8 mouse cellular contexts compared by ENCODE assay signal in genomic region chr17:27564391-27565162, GRCm38 (mm10). TPM values are rescaled to one million over a fixed set of nuclear protein-coding genes. Genes with fewer than 3 reads are reported as not detected.
DNase-seq lines count a peak whose midpoint lies in the region; ATAC-seq and TF ChIP-seq lines count a peak whose summit lies in the region.

No protein-coding gene starts in this region.

- peak overlapping the region; percentile 53; the same call in 1 of the 2 replicates for H3K27ac ChIP-seq in heart, embryonic 13.5 days (replicated peaks)
- peak overlapping the region; percentile 19 for H3K27ac ChIP-seq in ES-Bruce4 (ENCODE audit: insufficient read depth, low read length)
- H3K27ac ChIP-seq in embryonic facial prominence, embryonic 15.5 days (replicated peaks) = 0 out of 2 replicates have a peak overlapping the region, but pooled peaks have one; percentile 18
- no peak overlapping the region; the same call in 1 of the 2 replicates for H3K27ac ChIP-seq in kidney, postnatal 0 days

- peak overlapping the region; percentile 68 for H3K4me3 ChIP-seq in heart, embryonic 13.5 days
- H3K4me3 ChIP-seq in ES-Bruce4 (ENCODE audit: low read depth, low read length) = peak overlapping the region; percentile 78
- H3K4me3 ChIP-seq in embryonic facial prominence, embryonic 15.5 days (replicated peaks) = peak overlapping the region; percentile 65
- peak overlapping the region; percentile 52 for H3K4me3 ChIP-seq in kidney, postnatal 0 days (replicated peaks; ENCODE audit: low read depth, low read length)
- H3K4me3 ChIP-seq in myocyte = peak overlapping the region; percentile 49

- peaks cover 47% of the 10 kb centered on the region for H3K4me1 ChIP-seq in heart, embryonic 13.5 days
- H3K4me1 ChIP-seq in ES-Bruce4 (ENCODE audit: control insufficient read depth, insufficient read depth, low read length) = no peaks in the 10 kb centered on the region
- peaks cover 27% of the 10 kb centered on the region for H3K4me1 ChIP-seq in embryonic facial prominence, embryonic 15.5 days
- peaks cover 8% of the 10 kb centered on the region; the same call in 1 of the 2 replicates for H3K4me1 ChIP-seq in kidney, postnatal 0 days (replicated peaks; ENCODE audit: insufficient read depth, low read length)

- TF ChIP-seq CTCF in ES-Bruce4 (IDR thresholded peaks at IDR 0.05; ENCODE audit: low read depth, low read length) = peak; percentile 45
- TF ChIP-seq CTCF in kidney, postnatal 0 days (IDR thresholded peaks at IDR 0.05; ENCODE audit: low read depth) = peak; percentile 53

- H3K9me3 ChIP-seq in heart, embryonic 13.5 days = no peaks in the 10 kb centered on the region
- H3K9me3 ChIP-seq in ES-Bruce4 (replicated peaks; ENCODE audit: control insufficient read depth, insufficient read depth, low read length, poor library complexity, severe bottlenecking) = no peaks in the 10 kb centered on the region
- H3K9me3 ChIP-seq in embryonic facial prominence, embryonic 15.5 days (replicated peaks) = no peaks in the 10 kb centered on the region
- no peaks in the 10 kb centered on the region for H3K9me3 ChIP-seq in kidney, postnatal 0 days (replicated peaks; ENCODE audit: low read length)

- TF ChIP-seq EP300 in ES-Bruce4 (IDR thresholded peaks at IDR 0.05; ENCODE audit: insufficient read depth, low read depth, low read length) = no peak

- peaks cover 26% of the 10 kb centered on the region for H3K36me3 ChIP-seq in heart, embryonic 13.5 days
- H3K36me3 ChIP-seq in ES-Bruce4 (ENCODE audit: control insufficient read depth, insufficient read depth, low read length, poor library complexity, severe bottlenecking) = peaks cover 18% of the 10 kb centered on the region
- peaks cover 3% of the 10 kb centered on the region; the same call in 1 of the 2 replicates for H3K36me3 ChIP-seq in embryonic facial prominence, embryonic 15.5 days
- H3K36me3 ChIP-seq in kidney, postnatal 0 days (ENCODE audit: insufficient read depth, low read length) = no peaks in the 10 kb centered on the region; the same call in 1 of the 2 replicates
- H3K36me3 ChIP-seq in myocyte (ENCODE audit: control insufficient read depth, insufficient read depth) = no peaks in the 10 kb centered on the region

- H3K9ac ChIP-seq in heart, embryonic 13.5 days = peak overlapping the region; percentile 84
- H3K9ac ChIP-seq in ES-Bruce4 (ENCODE audit: low read depth, poor library complexity, severe bottlenecking) = peak overlapping the region; percentile 52
- H3K9ac ChIP-seq in embryonic facial prominence, embryonic 15.5 days = peak overlapping the region; percentile 69
- H3K9ac ChIP-seq in kidney, postnatal 0 days (ENCODE audit: low read depth, low read length) = peak overlapping the region; percentile 64

- H3K4me2 ChIP-seq in heart, embryonic 13.5 days = peak overlapping the region; percentile 91
- H3K4me2 ChIP-seq in embryonic facial prominence, embryonic 15.5 days (replicated peaks) = peak overlapping the region; percentile 83
- peak overlapping the region; percentile 94 for H3K4me2 ChIP-seq in kidney, postnatal 0 days (ENCODE audit: low read length)
- H3K4me2 ChIP-seq in myocyte (ENCODE audit: low read depth) = peak overlapping the region; percentile 83

- 11% methylated on average over 20 of the region's 20 CpGs for WGBS in heart, embryonic 13.5 days
- WGBS in embryonic facial prominence, embryonic 15.5 days = 12% methylated on average over 20 of the region's 20 CpGs
- WGBS in kidney, postnatal 0 days = 17% methylated on average over 20 of the region's 20 CpGs

- H3ac ChIP-seq in myocyte (ENCODE audit: control insufficient read depth, insufficient read length) = no peak overlapping the region

- H3K79me2 ChIP-seq in myocyte (ENCODE audit: control insufficient read depth, insufficient read depth) = peaks cover 7% of the 10 kb centered on the region

- no peak for DNase-seq in heart, postnatal 36 days
- DNase-seq in kidney, postnatal 0 days (ENCODE audit: low spot score) = no peak
- no peak for DNase-seq in T-cell, adult 2 months (ENCODE audit: low spot score)
- no peak for DNase-seq in frontal cortex, adult 2 months (ENCODE audit: extremely low spot score in 1 of 2, low spot score in 1 of 2)

- ATAC-seq in heart, embryonic 13.5 days (ENCODE audit: extremely low read depth, insufficient number of reproducible peaks, low FRiP score, low TSS enrichment) = no peak
- ATAC-seq in embryonic facial prominence, embryonic 15.5 days (ENCODE audit: insufficient number of reproducible peaks, low FRiP score, low TSS enrichment, low read depth) = no peak
- no peak for ATAC-seq in kidney, postnatal 0 days (replicated peaks; ENCODE audit: low FRiP score, low read depth)

- intact Hi-C loops in heart, postnatal 36 days (cut with DNase I) = loop anchor here (1.0 to 10.0 kb wide), 2 partner anchors 65 to 200 kb away; no protein-coding TSS in a partner anchor

- no peaks in the 10 kb centered on the region for H3K27me3 ChIP-seq in heart, embryonic 13.5 days (replicated peaks)
- no peaks in the 10 kb centered on the region for H3K27me3 ChIP-seq in ES-Bruce4 (ENCODE audit: control insufficient read depth, insufficient read depth, low read length, poor library complexity, severe bottlenecking)
- no peaks in the 10 kb centered on the region for H3K27me3 ChIP-seq in embryonic facial prominence, embryonic 15.5 days
- no peaks in the 10 kb centered on the region for H3K27me3 ChIP-seq in kidney, postnatal 0 days (ENCODE audit: insufficient read depth, low read length)
- no peaks in the 10 kb centered on the region for H3K27me3 ChIP-seq in myocyte (ENCODE audit: control insufficient read depth, insufficient read depth, insufficient read length)

- TF ChIP-seq POLR2A in ES-Bruce4 (IDR thresholded peaks at IDR 0.05; ENCODE audit: insufficient read depth, low read length) (no peak), myocyte (IDR thresholded peaks at IDR 0.05; ENCODE audit: insufficient read length, low read depth) (no peak)

TF ChIP-seq in myocyte, 11 proteins besides CTCF, POLR2A, EP300 and RAD21:
- TF ChIP-seq E2F4 (IDR thresholded peaks at IDR 0.05; ENCODE audit: insufficient read depth) (no peak), TCF12 (IDR thresholded peaks at IDR 0.05; ENCODE audit: insufficient read depth, poor library complexity, severe bottlenecking) (no peak), POLR2AphosphoS2 (IDR thresholded peaks at IDR 0.05; ENCODE audit: insufficient read length, low read depth) (peak; percentile 14), TCF3 (IDR thresholded peaks at IDR 0.05; ENCODE audit: insufficient read length, low read depth) (no peak)

RNA-seq across cellular contexts. Expression of gene AI413582, which starts 1.0 kb away (rescaled TPM):
- polyA plus RNA-seq in heart, embryonic 13.5 days (2015; fragmentation: Nextera tagmentation; extraction: Ambion mirVana) = 16.0 and 18.3 TPM in 2 replicates
- 10 to 100 TPM in 1 of 2 experiments, 1 to 10 TPM in 1; 7.4 to 10.4 TPM for total RNA-seq in heart, postnatal 36 days (2021)
- polyA plus RNA-seq in ES-Bruce4 (2011; ENCODE audit: insufficient read depth, insufficient read length, low read depth, missing spikeins) (14.4 and 16.8 TPM in 2 replicates), myocyte (2012; fragmentation: generic; extraction: Trizol) (46.0 TPM)
- 32.5 and 35.3 TPM in 2 replicates for polyA plus RNA-seq in embryonic facial prominence, embryonic 15.5 days (2015; fragmentation: Nextera tagmentation; extraction: Ambion mirVana)
- polyA plus RNA-seq in kidney, postnatal 0 days (2015; fragmentation: Nextera tagmentation; extraction: Ambion mirVana) = 34.5 and 35.6 TPM in 2 replicates
- polyA plus RNA-seq in frontal cortex, adult 2 months (2012; rRNA removed) = 83.9 and 84.2 TPM in 2 replicates

RNA-seq across cellular contexts. Expression of gene Hmga1, which starts 8.3 kb away (rescaled TPM):
- 153 and 160 TPM in 2 replicates for polyA plus RNA-seq in heart, embryonic 13.5 days (2015; fragmentation: Nextera tagmentation; extraction: Ambion mirVana)
- 10 to 100 TPM; 41.2 to 45.0 TPM for total RNA-seq in heart, postnatal 36 days (2021)
- polyA plus RNA-seq in ES-Bruce4 (2011; ENCODE audit: insufficient read depth, insufficient read length, low read depth, missing spikeins) (933 and 989 TPM in 2 replicates), myocyte (2012; fragmentation: generic; extraction: Trizol) (60.9 TPM)
- polyA plus RNA-seq in embryonic facial prominence, embryonic 15.5 days (2015; fragmentation: Nextera tagmentation; extraction: Ambion mirVana) = 185 and 195 TPM in 2 replicates
- polyA plus RNA-seq in kidney, postnatal 0 days (2015; fragmentation: Nextera tagmentation; extraction: Ambion mirVana) = 131 and 136 TPM in 2 replicates
- 66.0 and 78.8 TPM in 2 replicates for polyA plus RNA-seq in frontal cortex, adult 2 months (2012; rRNA removed)

RNA-seq across cellular contexts. Expression of gene Grm4, which starts 43.4 kb away (rescaled TPM):
- polyA plus RNA-seq in heart, embryonic 13.5 days (2015; fragmentation: Nextera tagmentation; extraction: Ambion mirVana) = 0.03 and 0.08 TPM in 2 replicates
- under 1 TPM; 0.11 to 0.14 TPM for total RNA-seq in heart, postnatal 36 days (2021)
- polyA plus RNA-seq in ES-Bruce4 (2011; ENCODE audit: insufficient read depth, insufficient read length, low read depth, missing spikeins) = 0.49 and 0.63 TPM in 2 replicates
- 0.72 and 0.85 TPM in 2 replicates for polyA plus RNA-seq in embryonic facial prominence, embryonic 15.5 days (2015; fragmentation: Nextera tagmentation; extraction: Ambion mirVana)
- polyA plus RNA-seq in kidney, postnatal 0 days (2015; fragmentation: Nextera tagmentation; extraction: Ambion mirVana) = 1.1 and 1.3 TPM in 2 replicates
- polyA plus RNA-seq in myocyte (2012; fragmentation: generic; extraction: Trizol) = not detected
- polyA plus RNA-seq in frontal cortex, adult 2 months (2012; rRNA removed) = 39.8 and 50.2 TPM in 2 replicates

RNA-seq across cellular contexts. Expression of gene Nudt3, which starts 58.7 kb away (rescaled TPM):
- polyA plus RNA-seq in heart, embryonic 13.5 days (2015; fragmentation: Nextera tagmentation; extraction: Ambion mirVana) = 98.8 and 108 TPM in 2 replicates
- total RNA-seq in heart, postnatal 36 days (2021) = 100 to 1,000 TPM; 312 to 315 TPM
- 67.3 and 68.8 TPM in 2 replicates for polyA plus RNA-seq in ES-Bruce4 (2011; ENCODE audit: insufficient read depth, insufficient read length, low read depth, missing spikeins)
- 98.7 and 99.3 TPM in 2 replicates for polyA plus RNA-seq in embryonic facial prominence, embryonic 15.5 days (2015; fragmentation: Nextera tagmentation; extraction: Ambion mirVana)
- polyA plus RNA-seq in kidney, postnatal 0 days (2015; fragmentation: Nextera tagmentation; extraction: Ambion mirVana) = 69.5 and 70.2 TPM in 2 replicates
- 142 TPM for polyA plus RNA-seq in myocyte (2012; fragmentation: generic; extraction: Trizol)
- 352 and 353 TPM in 2 replicates for polyA plus RNA-seq in frontal cortex, adult 2 months (2012; rRNA removed)

Comparison
In these comparisons a context has a peak if more than half of its experiments do, and no peak if none do; other contexts are left out.
1. RNA of gene Grm4, which starts 43.4 kb away (polyA plus RNA-seq): 39.8 to 50.2 TPM in frontal cortex, adult 2 months; 1.1 to 1.3 TPM in kidney, postnatal 0 days, 0.72 to 0.85 TPM in embryonic facial prominence, embryonic 15.5 days, 0.49 to 0.63 TPM in ES-Bruce4, 0.03 to 0.08 TPM in heart, embryonic 13.5 days and not detected in myocyte (single experiment); every median in the first group is over 10 times any median in the second.
2. Peak in every context shown above with its lines, with median percentiles within 50 percentile points of each other: H3K4me2 ChIP-seq, H3K4me3 ChIP-seq and H3K9ac ChIP-seq.